ENCODE assay signal across 25 mouse cellular contexts in the genomic region with DNA sequence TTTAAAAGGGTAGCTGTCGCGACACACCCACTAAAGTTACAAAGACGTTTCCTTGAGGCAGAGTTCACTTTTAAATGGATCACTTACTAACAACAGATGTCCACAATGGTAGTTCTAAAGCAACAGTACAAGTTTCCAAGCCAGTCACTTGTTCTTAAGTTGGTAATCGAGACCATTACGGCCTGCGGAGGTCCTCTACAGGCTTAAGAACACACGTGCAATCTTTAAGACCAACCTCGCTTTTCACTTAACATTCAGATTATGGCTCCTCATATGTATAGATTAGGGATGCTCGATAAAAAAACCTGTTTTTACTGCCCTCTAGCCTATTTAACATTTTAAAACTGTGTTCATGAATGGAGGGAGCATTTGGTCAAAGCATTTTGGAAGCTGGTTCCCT. TPM values are rescaled to one million over a fixed set of nuclear protein-coding genes. Genes with fewer than 3 reads are reported as not detected.
DNase-seq lines count a peak whose midpoint lies in the region; ATAC-seq and TF ChIP-seq lines count a peak whose summit lies in the region.
"Had no signal": no experiment of that assay in that cellular context is flagged by ENCODE, and none has a peak within 500 bp of the region (broad histone marks: within the 10 kb centered on the region; RNA-seq: fewer than 3 reads in every experiment).

No protein-coding gene starts in this region.

- H3K36me3 ChIP-seq in midbrain, embryonic 11.5 days (ENCODE audit: control insufficient read depth, insufficient read depth, low read length), result peaks cover 3% of the 10 kb centered on the region; the same call in 1 of the 2 replicates
- peaks cover 11% of the 10 kb centered on the region; the same call in 1 of the 2 replicates for H3K36me3 ChIP-seq in midbrain, postnatal 0 days (ENCODE audit: insufficient read depth, low read length)
- H3K36me3 ChIP-seq in ES-Bruce4 (ENCODE audit: control insufficient read depth, insufficient read depth, low read length, poor library complexity, severe bottlenecking), result peaks cover 37% of the 10 kb centered on the region

- H3K9ac ChIP-seq in midbrain, embryonic 11.5 days (ENCODE audit: low read length), result no peak overlapping the region
- H3K9ac ChIP-seq in midbrain, postnatal 0 days (replicated peaks; ENCODE audit: low read length, poor library complexity, severe bottlenecking), result no peak overlapping the region
- no peak overlapping the region for H3K9ac ChIP-seq in ES-Bruce4 (ENCODE audit: low read depth, poor library complexity, severe bottlenecking)
- H3K9ac ChIP-seq: embryonic facial prominence, embryonic 12.5 days; forebrain, embryonic 13.5 days; forebrain, embryonic 15.5 days; forebrain, postnatal 0 days had no signal

- TF ChIP-seq CTCF in midbrain, postnatal 0 days (IDR thresholded peaks at IDR 0.05), result no peak
- TF ChIP-seq CTCF in ES-Bruce4 (IDR thresholded peaks at IDR 0.05; ENCODE audit: low read depth, low read length), result no peak

- WGBS in midbrain, embryonic 11.5 days, result 82% methylated on average over 9 of the region's 9 CpGs
- 79% methylated on average over 9 of the region's 9 CpGs for WGBS in midbrain, postnatal 0 days

- H3K4me3 ChIP-seq in midbrain, embryonic 11.5 days (ENCODE audit: low read depth, low read length), result no peak overlapping the region
- no peak overlapping the region for H3K4me3 ChIP-seq in midbrain, postnatal 0 days (ENCODE audit: low read depth, low read length)
- no peak overlapping the region for H3K4me3 ChIP-seq in ES-Bruce4 (ENCODE audit: low read depth, low read length)
- H3K4me3 ChIP-seq: embryonic facial prominence, embryonic 10.5 days; embryonic facial prominence, embryonic 12.5 days; forebrain, embryonic 13.5 days; forebrain, embryonic 15.5 days had no signal

- TF ChIP-seq POLR2A in ES-Bruce4 (IDR thresholded peaks at IDR 0.05; ENCODE audit: insufficient read depth, low read length), result no peak

- no peaks in the 10 kb centered on the region for H3K27me3 ChIP-seq in midbrain, embryonic 11.5 days (ENCODE audit: control insufficient read depth, insufficient read depth, low read length)
- no peaks in the 10 kb centered on the region for H3K27me3 ChIP-seq in midbrain, postnatal 0 days (ENCODE audit: insufficient read depth, low read length)
- H3K27me3 ChIP-seq in ES-Bruce4 (ENCODE audit: control insufficient read depth, insufficient read depth, low read length, poor library complexity, severe bottlenecking), result no peaks in the 10 kb centered on the region
- H3K27me3 ChIP-seq: embryonic facial prominence, embryonic 12.5 days; forebrain, embryonic 13.5 days; forebrain, embryonic 15.5 days; Patski had no signal

- ATAC-seq in midbrain, embryonic 11.5 days (ENCODE audit: low FRiP score), result no peak
- no peak for ATAC-seq in midbrain, postnatal 0 days (ENCODE audit: low FRiP score)
- ATAC-seq: activated CD4-positive, CD25-positive, alpha-beta regulatory T cell, adult 4 months; forebrain, embryonic 13.5 days; forebrain, embryonic 15.5 days; forebrain, postnatal 0 days; Patski had no signal

- H3K4me2 ChIP-seq in midbrain, embryonic 11.5 days, result no peak overlapping the region
- no peak overlapping the region for H3K4me2 ChIP-seq in midbrain, postnatal 0 days (ENCODE audit: low read depth, low read length, poor library complexity, severe bottlenecking)
- H3K4me2 ChIP-seq: embryonic facial prominence, embryonic 12.5 days; forebrain, embryonic 13.5 days; forebrain, embryonic 15.5 days had no signal

- DNase-seq in midbrain, embryonic 11.5 days (ENCODE audit: low spot score, missing footprints), result peak; percentile 92
- no peak for DNase-seq in midbrain, postnatal 0 days (ENCODE audit: low spot score)
- DNase-seq in 416B (ENCODE audit: low read depth), result peak; percentile 20
- DNase-seq in cerebellum, postnatal 25 days, result no peak
- DNase-seq in cerebellum, adult 8-10 months, result no peak
- no peak for DNase-seq in spleen, postnatal 10 days (ENCODE audit: low spot score in 2 of 2)
- DNase-seq: adrenal gland, adult 8-10 months; adrenal gland, postnatal 14 days; adrenal gland, postnatal 36 days; cerebellum, adult 11-12 months; cerebellum, adult 2 months; cerebellum, adult 9-11 months; cerebellum, postnatal 14 days; forebrain, postnatal 0 days had no signal

- peaks cover 4% of the 10 kb centered on the region for H3K4me1 ChIP-seq in midbrain, embryonic 11.5 days (ENCODE audit: control insufficient read depth, insufficient read depth, low read length)
- H3K4me1 ChIP-seq in midbrain, postnatal 0 days (ENCODE audit: insufficient read depth, low read length), result no peaks in the 10 kb centered on the region
- H3K4me1 ChIP-seq in ES-Bruce4 (ENCODE audit: control insufficient read depth, insufficient read depth, low read length), result no peaks in the 10 kb centered on the region

- no peaks in the 10 kb centered on the region for H3K9me3 ChIP-seq in midbrain, embryonic 11.5 days (ENCODE audit: control insufficient read depth, low read length)
- no peaks in the 10 kb centered on the region for H3K9me3 ChIP-seq in midbrain, postnatal 0 days (ENCODE audit: low read length)
- no peaks in the 10 kb centered on the region for H3K9me3 ChIP-seq in ES-Bruce4 (replicated peaks; ENCODE audit: control insufficient read depth, insufficient read depth, low read length, poor library complexity, severe bottlenecking)
- H3K9me3 ChIP-seq: embryonic facial prominence, embryonic 10.5 days; embryonic facial prominence, embryonic 12.5 days; forebrain, embryonic 13.5 days; forebrain, embryonic 15.5 days had no signal

- no peak overlapping the region for H3K27ac ChIP-seq in midbrain, embryonic 11.5 days (ENCODE audit: low read depth, low read length)
- H3K27ac ChIP-seq in midbrain, postnatal 0 days (ENCODE audit: low read depth, low read length), result no peak overlapping the region
- H3K27ac ChIP-seq in ES-Bruce4 (ENCODE audit: insufficient read depth, low read length), result peak overlapping the region; percentile 75; the same call in 1 of the 2 replicates
- H3K27ac ChIP-seq: embryonic facial prominence, embryonic 10.5 days; embryonic facial prominence, embryonic 12.5 days; forebrain, embryonic 13.5 days had no signal

- TF ChIP-seq EP300 in ES-Bruce4 (IDR thresholded peaks at IDR 0.05; ENCODE audit: insufficient read depth, low read depth, low read length), result no peak

RNA-seq across cellular contexts. Expression of a gene that starts 51.7 kb away (rescaled TPM):
- polyA plus RNA-seq in midbrain, embryonic 11.5 days (2014; fragmentation: Nextera tagmentation; extraction: Ambion mirVana), result 2.0 TPM in 1 of 2 replicates, not detected in the other
- total RNA-seq in midbrain, postnatal 0 days (2014; rRNA removed), result not detected in 2 replicates
- polyA plus RNA-seq in midbrain, postnatal 0 days (2015; fragmentation: Nextera tagmentation; extraction: Ambion mirVana), result 2.1 and 3.1 TPM in 2 replicates
- 1.9 and 4.8 TPM in 2 replicates for polyA plus RNA-seq in ES-Bruce4 (2011; ENCODE audit: insufficient read depth, insufficient read length, low read depth, missing spikeins)
- total RNA-seq: ES-E14; forebrain, postnatal 0 days had no signal
- polyA plus RNA-seq: activated CD4-positive, CD25-positive, alpha-beta regulatory T cell, adult 4 months; C2C12; cerebellum, adult 2 months; cortical plate, adult 2 months; forebrain, embryonic 11.5 days; Patski had no signal

Comparison
In these comparisons a context has a peak if more than half of its experiments do, and no peak if none do; other contexts are left out.
1. DNase-seq: peak in midbrain, embryonic 11.5 days (single experiment) and 416B (single experiment); none in midbrain, postnatal 0 days (single experiment), cerebellum, postnatal 25 days (0 of 2), cerebellum, adult 8-10 months (single experiment) and spleen, postnatal 10 days (0 of 2).